Mouse (Mus musculus): Measurements from ENCODE around the gene Fam205a2. TPM values are rescaled to one million over a fixed set of nuclear protein-coding genes. Genes with fewer than 3 reads are reported as not detected.

Fam205a2 gene
- polyA plus RNA-seq (2014; fragmentation: Illumina TruSeq; extraction: RNeasy Lipid Tissue Mini Kit (QIAGEN cat#74804); ENCODE audit: low read depth, low replicate concordance), result not detected

GRCm38 (mm10) chr4:42528075-42528474 is at the start of gene Fam205a2:
Fam205a2 (minus strand) TSS chr4:42528175.

Other genes with a start within 250 kb of the Fam205a2 start
- not detected for gene Gm21953, start 233.9 kb downstream of the Fam205a2 start, polyA plus RNA-seq (2014; fragmentation: Illumina TruSeq; extraction: RNeasy Lipid Tissue Mini Kit (QIAGEN cat#74804); ENCODE audit: low read depth, low replicate concordance)
- gene Fam205a3, start 209.8 kb downstream of the Fam205a2 start, polyA plus RNA-seq (2014; fragmentation: Illumina TruSeq; extraction: RNeasy Lipid Tissue Mini Kit (QIAGEN cat#74804); ENCODE audit: low read depth, low replicate concordance), result not detected
- not detected for gene Gm21586, start 88.8 kb downstream of the Fam205a2 start, polyA plus RNA-seq (2014; fragmentation: Illumina TruSeq; extraction: RNeasy Lipid Tissue Mini Kit (QIAGEN cat#74804); ENCODE audit: low read depth, low replicate concordance)
- gene Gm2163, start 61.4 kb downstream of the Fam205a2 start, polyA plus RNA-seq (2014; fragmentation: Illumina TruSeq; extraction: RNeasy Lipid Tissue Mini Kit (QIAGEN cat#74804); ENCODE audit: low read depth, low replicate concordance), result not detected
- not detected for gene Gm10591, start 84.0 kb upstream of the Fam205a2 start, polyA plus RNA-seq (2014; fragmentation: Illumina TruSeq; extraction: RNeasy Lipid Tissue Mini Kit (QIAGEN cat#74804); ENCODE audit: low read depth, low replicate concordance)
- gene Gm2564, start 101.5 kb upstream of the Fam205a2 start, polyA plus RNA-seq (2014; fragmentation: Illumina TruSeq; extraction: RNeasy Lipid Tissue Mini Kit (QIAGEN cat#74804); ENCODE audit: low read depth, low replicate concordance), result 5.7 TPM
- gene Ccl27b, start 127.1 kb upstream of the Fam205a2 start, polyA plus RNA-seq (2014; fragmentation: Illumina TruSeq; extraction: RNeasy Lipid Tissue Mini Kit (QIAGEN cat#74804); ENCODE audit: low read depth, low replicate concordance), result not detected
- not detected for gene Il11ra2, start 133.7 kb upstream of the Fam205a2 start, polyA plus RNA-seq (2014; fragmentation: Illumina TruSeq; extraction: RNeasy Lipid Tissue Mini Kit (QIAGEN cat#74804); ENCODE audit: low read depth, low replicate concordance)
- not detected for gene 4930578G10Rik, start 207.4 kb upstream of the Fam205a2 start, polyA plus RNA-seq (2014; fragmentation: Illumina TruSeq; extraction: RNeasy Lipid Tissue Mini Kit (QIAGEN cat#74804); ENCODE audit: low read depth, low replicate concordance)
- gene Ccl19, start 228.4 kb upstream of the Fam205a2 start, polyA plus RNA-seq (2014; fragmentation: Illumina TruSeq; extraction: RNeasy Lipid Tissue Mini Kit (QIAGEN cat#74804); ENCODE audit: low read depth, low replicate concordance), result 4.0 TPM
- gene Ccl21a, start 245.8 kb upstream of the Fam205a2 start, polyA plus RNA-seq (2014; fragmentation: Illumina TruSeq; extraction: RNeasy Lipid Tissue Mini Kit (QIAGEN cat#74804); ENCODE audit: low read depth, low replicate concordance), result 53.5 TPM

Measured in heart, adult 10 weeks (tissue).